Comparison of ENCODE assay signal across 21 mouse cellular contexts in the genomic region with DNA sequence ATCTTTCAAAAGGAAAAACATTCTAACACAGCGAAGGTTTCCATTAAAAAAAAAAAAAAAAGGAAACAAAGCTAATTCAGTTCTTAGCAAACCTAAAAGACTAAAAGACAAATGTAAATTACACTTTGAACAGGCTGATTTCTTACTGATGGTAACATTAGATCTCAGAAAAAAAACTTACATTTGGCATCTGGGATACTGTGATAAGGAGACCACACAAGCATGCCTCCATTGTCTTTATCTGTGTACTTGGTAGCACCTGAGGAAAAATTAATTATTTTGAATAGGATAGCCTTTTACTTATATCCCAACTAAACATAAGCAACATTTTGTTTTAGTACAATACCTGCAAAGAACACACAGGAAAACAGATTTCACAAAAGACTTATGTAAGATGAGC. TPM values are rescaled to one million over a fixed set of nuclear protein-coding genes. Genes with fewer than 3 reads are reported as not detected.
DNase-seq lines count a peak whose midpoint lies in the region; ATAC-seq and TF ChIP-seq lines count a peak whose summit lies in the region.
"Had no signal": no experiment of that assay in that cellular context is flagged by ENCODE, and none has a peak within 500 bp of the region (broad histone marks: within the 10 kb centered on the region; RNA-seq: fewer than 3 reads in every experiment).

No protein-coding gene starts in this region.

- H3K27ac ChIP-seq in liver, embryonic 15.5 days (replicated peaks), result no peak overlapping the region
- H3K27ac ChIP-seq: embryonic facial prominence, embryonic 10.5 days; forebrain, embryonic 13.5 days; heart, embryonic 10.5 days; hindbrain, embryonic 12.5 days had no signal

- no peak for DNase-seq in G1E (ENCODE audit: low spot score)
- DNase-seq in kidney, postnatal 14 days, result no peak
- DNase-seq in left cerebral cortex, adult 11 months (ENCODE audit: low spot score), result no peak
- DNase-seq in right cerebral cortex, adult 2 months (ENCODE audit: low spot score in 2 of 2), result no peak
- DNase-seq: adrenal gland, adult 2 months; adrenal gland, postnatal 36 days; cerebellum, adult 11 months; cerebellum, adult 9-10 months; cerebellum, postnatal 36 days; gastrocnemius, postnatal 10 days; heart, adult 18-20 months; heart, postnatal 10 days; heart, postnatal 4 days had no signal

- H3K27me3 ChIP-seq in G1E (ENCODE audit: insufficient read depth, low read length), result no peaks in the 10 kb centered on the region
- H3K27me3 ChIP-seq in liver, embryonic 15.5 days, result no peaks in the 10 kb centered on the region
- H3K27me3 ChIP-seq: forebrain, embryonic 13.5 days; hindbrain, embryonic 12.5 days had no signal

- 0 out of 2 replicates have a peak overlapping the region, but pooled peaks have one; percentile 3 for H3K4me2 ChIP-seq in liver, embryonic 15.5 days
- H3K4me2 ChIP-seq: forebrain, embryonic 13.5 days; hindbrain, embryonic 12.5 days had no signal

- no peak overlapping the region for H3K4me3 ChIP-seq in G1E (ENCODE audit: low read depth, low read length)
- H3K4me3 ChIP-seq in liver, embryonic 15.5 days (replicated peaks), result no peak overlapping the region
- H3K4me3 ChIP-seq: embryonic facial prominence, embryonic 10.5 days; forebrain, embryonic 13.5 days; heart, embryonic 10.5 days; hindbrain, embryonic 12.5 days had no signal

- peaks cover 38% of the 10 kb centered on the region for H3K36me3 ChIP-seq in G1E (replicated peaks)
- H3K36me3 ChIP-seq in liver, embryonic 15.5 days (replicated peaks), result peaks cover 24% of the 10 kb centered on the region

- peak; percentile 55 for ATAC-seq in G1E (ENCODE audit: extremely low read depth, insufficient number of reproducible peaks, low FRiP score, poor library complexity, severe bottlenecking)
- ATAC-seq in common myeloid progenitor, adult 5-6 weeks (replicated peaks; ENCODE audit: low read depth, poor library complexity, severe bottlenecking), result 0 out of 2 replicates have a peak, but pooled peaks have one; percentile 18
- ATAC-seq in liver, embryonic 15.5 days (ENCODE audit: insufficient read depth), result peak; percentile 58; the same call in 1 of the 2 replicates
- ATAC-seq in megakaryocyte-erythroid progenitor cell, adult 5-6 weeks (replicated peaks; ENCODE audit: low FRiP score, low TSS enrichment, poor library complexity, severe bottlenecking), result peak; percentile 73
- ATAC-seq: forebrain, embryonic 13.5 days; hindbrain, embryonic 16.5 days had no signal

- H3K4me1 ChIP-seq in G1E (ENCODE audit: insufficient read depth, low read depth, low read length), result peaks cover 47% of the 10 kb centered on the region
- peaks cover 24% of the 10 kb centered on the region for H3K4me1 ChIP-seq in liver, embryonic 15.5 days (replicated peaks)
- H3K4me1 ChIP-seq: embryonic facial prominence, embryonic 10.5 days; forebrain, embryonic 13.5 days; heart, embryonic 10.5 days; hindbrain, embryonic 12.5 days had no signal

- no peak overlapping the region for H3K9ac ChIP-seq in liver, embryonic 15.5 days
- H3K9ac ChIP-seq: forebrain, embryonic 13.5 days; hindbrain, embryonic 12.5 days had no signal

- WGBS in liver, embryonic 15.5 days (ENCODE audit: insufficient replicate concordance), result 74% methylated on average over 1 of the region's 1 CpGs

- no peak for TF ChIP-seq CTCF in G1E (IDR thresholded peaks at IDR 0.05; ENCODE audit: low read depth, low read length)

- no peaks in the 10 kb centered on the region for H3K9me3 ChIP-seq in G1E (replicated peaks)
- H3K9me3 ChIP-seq in liver, embryonic 15.5 days (replicated peaks), result no peaks in the 10 kb centered on the region
- H3K9me3 ChIP-seq: embryonic facial prominence, embryonic 10.5 days; forebrain, embryonic 13.5 days; heart, embryonic 10.5 days; hindbrain, embryonic 12.5 days had no signal

RNA-seq across cellular contexts. Expression of a gene that starts 7.7 kb away (rescaled TPM):
- total RNA-seq in G1E (2014; fragmentation: Nextera tagmentation) (73.9 and 74.8 TPM in 2 replicates), G1E (2017) (39.4 and 41.1 TPM in 2 replicates)
- polyA plus RNA-seq in G1E (2012), result 22.7 and 24.2 TPM in 2 replicates
- 13.6 and 21.7 TPM in 2 replicates for total RNA-seq in common myeloid progenitor, adult 5-6 weeks (2017)
- polyA plus RNA-seq in liver, embryonic 15.5 days (2015; fragmentation: Nextera tagmentation; extraction: Ambion mirVana), result 8.9 and 9.0 TPM in 2 replicates
- total RNA-seq in megakaryocyte-erythroid progenitor cell, adult 5-6 weeks (2014; fragmentation: Nextera tagmentation), result 26.1 and 35.9 TPM in 2 replicates
- 18.3 and 28.4 TPM in 2 replicates for total RNA-seq in megakaryocyte-erythroid progenitor cell, adult 5-6 weeks (2017)

RNA-seq across cellular contexts. Expression of a gene that starts 37.8 kb away (rescaled TPM):
- total RNA-seq in G1E (2014; fragmentation: Nextera tagmentation), result 3.5 and 6.8 TPM in 2 replicates
- 3.5 and 4.7 TPM in 2 replicates for total RNA-seq in G1E (2017)
- 1.1 and 1.6 TPM in 2 replicates for polyA plus RNA-seq in G1E (2012)
- 6.5 and 11.3 TPM in 2 replicates for total RNA-seq in common myeloid progenitor, adult 5-6 weeks (2017)
- polyA plus RNA-seq in liver, embryonic 15.5 days (2015; fragmentation: Nextera tagmentation; extraction: Ambion mirVana), result 8.0 and 8.1 TPM in 2 replicates
- 3.8 and 8.5 TPM in 2 replicates for total RNA-seq in megakaryocyte-erythroid progenitor cell, adult 5-6 weeks (2014; fragmentation: Nextera tagmentation)
- total RNA-seq in megakaryocyte-erythroid progenitor cell, adult 5-6 weeks (2017), result 2.8 and 5.7 TPM in 2 replicates

Comparison
In these comparisons a context has a peak if more than half of its experiments do, and no peak if none do; other contexts are left out.
1. ATAC-seq: peak in every context shown above with its lines; median percentile 73 in megakaryocyte-erythroid progenitor cell, adult 5-6 weeks; 58 in liver, embryonic 15.5 days; 55 in G1E; 18 in common myeloid progenitor, adult 5-6 weeks.